ENCODE assay signal across 23 mouse cellular contexts in genomic region chr5:134790080-134790995, GRCm38 (mm10). TPM values are rescaled to one million over a fixed set of nuclear protein-coding genes. Genes with fewer than 3 reads are reported as not detected.
DNase-seq lines count a peak whose midpoint lies in the region; ATAC-seq lines count a peak whose summit lies in the region.
"Had no signal": no experiment of that assay in that cellular context is flagged by ENCODE, and none has a peak within 500 bp of the region (broad histone marks: within the 10 kb centered on the region; RNA-seq: fewer than 3 reads in every experiment).

No protein-coding gene starts in this region.

- peaks cover 17% of the 10 kb centered on the region for H3K4me1 ChIP-seq in limb, embryonic 11.5 days (ENCODE audit: control insufficient read depth, insufficient read depth, low read length)

- no peaks in the 10 kb centered on the region for H3K9me3 ChIP-seq in limb, embryonic 11.5 days (ENCODE audit: control insufficient read depth, low read length)
- H3K9me3 ChIP-seq: neural tube, embryonic 15.5 days had no signal

- H3K9ac ChIP-seq in limb, embryonic 11.5 days (ENCODE audit: low read length), result no peak overlapping the region
- H3K9ac ChIP-seq: embryonic facial prominence, embryonic 13.5 days; liver, embryonic 12.5 days; lung, embryonic 14.5 days; midbrain, embryonic 13.5 days; neural tube, embryonic 15.5 days had no signal

- no peak overlapping the region for H3K4me2 ChIP-seq in limb, embryonic 11.5 days (ENCODE audit: low read depth, severe bottlenecking)
- H3K4me2 ChIP-seq: embryonic facial prominence, embryonic 13.5 days; liver, embryonic 12.5 days; lung, embryonic 14.5 days; midbrain, embryonic 13.5 days; neural tube, embryonic 15.5 days had no signal

- H3K36me3 ChIP-seq in limb, embryonic 11.5 days (ENCODE audit: control insufficient read depth, insufficient read depth, low read length), result no peaks in the 10 kb centered on the region
- H3K36me3 ChIP-seq: embryonic facial prominence, embryonic 13.5 days; forebrain, embryonic 10.5 days; liver, embryonic 12.5 days; midbrain, embryonic 13.5 days; neural tube, embryonic 15.5 days had no signal

- ATAC-seq in limb, embryonic 11.5 days (ENCODE audit: insufficient number of reproducible peaks, low FRiP score, low TSS enrichment, low read depth), result no peak; the same call in 1 of the 2 replicates
- ATAC-seq in inflammation-experienced regulatory T-cells, adult 6 months, result no peak
- no peak for ATAC-seq in erythroid progenitor cell, adult 5-6 weeks (replicated peaks; ENCODE audit: low FRiP score, poor library complexity, severe bottlenecking)
- ATAC-seq: hindbrain, embryonic 16.5 days; liver, embryonic 12.5 days; midbrain, embryonic 13.5 days had no signal

- H3K4me3 ChIP-seq in limb, embryonic 11.5 days (ENCODE audit: low read depth, low read length), result no peak overlapping the region
- H3K4me3 ChIP-seq: embryonic facial prominence, embryonic 13.5 days; forebrain, embryonic 10.5 days; liver, embryonic 12.5 days; midbrain, embryonic 13.5 days; myocyte; neural tube, embryonic 15.5 days had no signal

- H3K27me3 ChIP-seq in limb, embryonic 11.5 days (ENCODE audit: control insufficient read depth, insufficient read depth, low read length), result no peaks in the 10 kb centered on the region
- H3K27me3 ChIP-seq: embryonic facial prominence, embryonic 13.5 days; liver, embryonic 12.5 days; midbrain, embryonic 13.5 days; neural tube, embryonic 15.5 days had no signal

- 22% methylated on average over 15 of the region's 15 CpGs for WGBS in limb, embryonic 11.5 days

- H3K27ac ChIP-seq in limb, embryonic 11.5 days (replicated peaks; ENCODE audit: low read depth, low read length), result 0 out of 2 replicates have a peak overlapping the region, but pooled peaks have one; percentile 30
- H3K27ac ChIP-seq: embryonic facial prominence, embryonic 13.5 days; forebrain, embryonic 10.5 days; liver, embryonic 12.5 days; midbrain, embryonic 13.5 days; neural tube, embryonic 15.5 days had no signal

- DNase-seq in embryo, embryonic 10 days (ENCODE audit: low spot score), result peak; percentile 37
- DNase-seq in embryo, embryonic 9.5 days (ENCODE audit: extremely low spot score), result no peak
- peak; percentile 24 to 54 for DNase-seq in kidney, postnatal 4 days
- no peak for DNase-seq in kidney, adult 11 months
- peak; percentile 58 for DNase-seq in limb, embryonic 11.5 days (ENCODE audit: low spot score)
- DNase-seq in right cerebral cortex, postnatal 4 days, result no peak
- DNase-seq: cerebellum, adult 11 months; cerebellum, postnatal 14 days; heart, postnatal 4 days; kidney, adult 9 months; lung, embryonic 14.5 days; thymus, adult 2 months had no signal

RNA-seq across cellular contexts. Expression of gene Eln, which starts 43.2 kb away (rescaled TPM):
- polyA plus RNA-seq in limb, embryonic 11.5 days (2014; fragmentation: Nextera tagmentation; extraction: Ambion mirVana), result 3.8 and 4.2 TPM in 2 replicates
- under 1 TPM in 1 of 3 experiments, not detected in 2; 0.19 TPM for polyA plus RNA-seq in inflammation-experienced regulatory T-cells, adult 6 months (2017; shearing (Covaris generic))
- not detected in 2 replicates for total RNA-seq in erythroid progenitor cell, adult 5-6 weeks (2015; ENCODE audit: low replicate concordance)
- not detected in 2 replicates for total RNA-seq in erythroid progenitor cell, adult 5-6 weeks (2017; ENCODE audit: low replicate concordance)
- total RNA-seq: granulocyte monocyte progenitor cell, adult 5-6 weeks; MEL had no signal

Comparison
In these comparisons a context has a peak if more than half of its experiments do, and no peak if none do; other contexts are left out.
1. DNase-seq: peak in embryo, embryonic 10 days (single experiment), kidney, postnatal 4 days (2 of 2) and limb, embryonic 11.5 days (single experiment); none in embryo, embryonic 9.5 days (single experiment), kidney, adult 11 months (single experiment) and right cerebral cortex, postnatal 4 days (single experiment).